Mouse (Mus musculus): ENCODE data around the gene Ppp3ca. TPM values are rescaled to one million over a fixed set of nuclear protein-coding genes. Genes with fewer than 3 reads are reported as not detected.
A peak's percentile ranks its signal among the peaks of the same experiment; 100 is the strongest.
"Not testable (repeated sequence)": the region's sequence is repeated elsewhere in the genome, so short reads cannot be mapped to it uniquely, and the experiment has no call there.

Gene Ppp3ca
- total RNA-seq, 2 experiments from 2014 or later, result 60.0 to 61.2 TPM

GRCm38 (mm10) chr3:136684191-136684958, 14.5 kb downstream of the Ppp3ca start:
- intact Hi-C loops (cut with DNase I), result no loop called here
- no peak for DNase-seq

- no peak for DNase-seq
- intact Hi-C loops (cut with DNase I), result no loop called here
These were observed 16.5 kb downstream of the Ppp3ca start for GRCm38 (mm10) chr3:136686429-136686828.

- intact Hi-C loops (cut with DNase I), result no loop called here
These were observed 18.2 kb downstream of the Ppp3ca start for GRCm38 (mm10) chr3:136688101-136688586.

GRCm38 (mm10) chr3:136689793-136690543, 20.0 kb downstream of the Ppp3ca start:
- intact Hi-C loops (cut with DNase I), result no loop called here
- DNase-seq, result no peak

More at GRCm38 (mm10) chr3:136688101-136688586, 18.2 kb downstream of the Ppp3ca start:
- no peak for DNase-seq

- intact Hi-C loops (cut with DNase I), result no loop called here
- DNase-seq, result no peak
These were observed 22.1 kb downstream of the Ppp3ca start for GRCm38 (mm10) chr3:136691984-136692383.

GRCm38 (mm10) chr3:136693547-136693946, 23.6 kb downstream of the Ppp3ca start:
- intact Hi-C loops (cut with DNase I), result no loop called here
- DNase-seq, result no peak

- intact Hi-C loops (cut with DNase I), result no loop called here
- no peak for DNase-seq
These were observed 27.8 kb downstream of the Ppp3ca start for GRCm38 (mm10) chr3:136697626-136698191.

- DNase-seq; intact Hi-C loops (cut with DNase I): not testable (repeated sequence)
These were observed 29.8 kb downstream of the Ppp3ca start for GRCm38 (mm10) chr3:136699711-136700110.

GRCm38 (mm10) chr3:136700447-136701009, 30.6 kb downstream of the Ppp3ca start:
- intact Hi-C loops (cut with DNase I), result no loop called here
- no peak for DNase-seq

GRCm38 (mm10) chr3:136702861-136703260, 32.9 kb downstream of the Ppp3ca start:
- intact Hi-C loops (cut with DNase I), result no loop called here
- no peak for DNase-seq

- DNase-seq, result peak in 1 of 2 experiments; percentile 47
- intact Hi-C loops (cut with DNase I), result no loop called here
These were observed 34.8 kb downstream of the Ppp3ca start for GRCm38 (mm10) chr3:136704515-136705247.

- DNase-seq, result no peak
- intact Hi-C loops (cut with DNase I), result no loop called here
These were observed 36.1 kb downstream of the Ppp3ca start for GRCm38 (mm10) chr3:136706048-136706447.

GRCm38 (mm10) chr3:136706771-136707170, 36.8 kb downstream of the Ppp3ca start:
- intact Hi-C loops (cut with DNase I), result no loop called here
- DNase-seq, result no peak

GRCm38 (mm10) chr3:136707222-136708019, 37.5 kb downstream of the Ppp3ca start:
- no peak for DNase-seq
- intact Hi-C loops (cut with DNase I), result no loop called here

- intact Hi-C loops (cut with DNase I), result no loop called here
- DNase-seq, result no peak
These were observed 38.3 kb downstream of the Ppp3ca start for GRCm38 (mm10) chr3:136708230-136708629.

GRCm38 (mm10) chr3:136710310-136710906, 40.5 kb downstream of the Ppp3ca start:
- intact Hi-C loops (cut with DNase I), result no loop called here

GRCm38 (mm10) chr3:136714307-136715039, 44.5 kb downstream of the Ppp3ca start:
- no peak for DNase-seq
- intact Hi-C loops (cut with DNase I), result no loop called here

More at GRCm38 (mm10) chr3:136710310-136710906, 40.5 kb downstream of the Ppp3ca start:
- no peak for DNase-seq

- intact Hi-C loops (cut with DNase I), result no loop called here
- DNase-seq, result no peak
These were observed 46.3 kb downstream of the Ppp3ca start for GRCm38 (mm10) chr3:136716247-136716646.

All from heart, postnatal 10 days (tissue).